Mouse (Mus musculus) E14TG2a.4 (cell line): ENCODE data around the gene B3gnt2.

ENCODE experiments used
- CTCF ChIP-seq: conservative IDR thresholded peaks from 2 replicates; pipeline ENCODE4 v1.5.1; 2014; ENCODE audit warnings: low read length
- NANOG ChIP-seq: IDR thresholded peaks from 2 replicates; pipeline ENCODE4 v1.6.1; 2014; ENCODE audit warnings: borderline replicate concordance, low read length, mixed read lengths
- POU5F1 ChIP-seq: IDR thresholded peaks from 2 replicates; pipeline ENCODE4 v1.6.1; 2014; ENCODE audit warnings: low read length, borderline replicate concordance

- TF ChIP-seq CTCF, result no peak
- no peak for TF ChIP-seq POU5F1
- no peak for TF ChIP-seq NANOG
These were observed 36.6 kb downstream of the B3gnt2 start for GRCm38 (mm10) chr11:22824049-22824705.
